10 mouse cellular contexts compared by ENCODE assay signal in the genomic region with DNA sequence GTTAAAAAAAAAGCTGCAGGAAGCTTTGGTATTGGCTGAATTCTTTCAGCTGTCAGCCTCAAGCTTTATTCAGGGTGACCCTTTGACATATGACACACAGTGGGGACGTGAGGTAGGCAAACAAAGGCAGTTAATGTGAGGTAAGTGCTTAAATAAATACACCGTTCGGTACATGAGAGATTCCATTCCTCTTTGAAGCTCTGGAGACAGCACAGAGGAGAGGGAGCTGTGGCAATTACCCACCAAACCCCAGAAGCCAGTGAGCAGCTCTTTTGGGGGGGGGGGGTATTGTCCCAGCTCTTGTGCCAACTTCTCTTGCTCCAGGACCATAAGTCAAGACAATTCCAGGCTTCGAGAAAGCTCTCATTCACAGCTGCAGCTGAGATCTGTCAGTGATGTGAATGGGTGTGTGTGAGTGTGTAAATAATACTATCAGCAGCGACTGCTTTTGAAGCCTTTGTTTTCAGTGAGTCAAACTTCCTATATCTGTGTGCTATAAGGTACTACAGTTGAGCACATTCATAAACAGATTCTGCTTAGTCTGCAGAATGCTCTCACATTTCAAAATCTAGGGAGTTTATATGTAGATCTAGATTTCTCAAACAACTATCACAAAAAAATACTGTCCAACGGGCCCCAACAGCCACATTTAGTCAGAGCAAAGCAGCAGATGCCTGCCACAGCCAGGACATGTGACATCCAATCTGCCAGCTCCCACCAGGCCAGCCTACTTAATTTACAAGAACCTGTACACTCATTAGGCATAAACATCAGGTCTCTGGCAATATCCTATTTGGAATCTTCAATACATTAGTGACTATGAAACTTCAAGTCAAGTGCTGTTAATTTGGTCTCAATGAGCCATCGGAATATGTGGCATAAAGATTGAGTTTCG. TPM values are rescaled to one million over a fixed set of nuclear protein-coding genes. Genes with fewer than 3 reads are reported as not detected.
A peak's percentile ranks its signal among the peaks of the same experiment; 100 is the strongest.
DNase-seq lines count a peak whose midpoint lies in the region; ATAC-seq lines count a peak whose summit lies in the region.
"Had no signal": no experiment of that assay in that cellular context is flagged by ENCODE, and none has a peak within 500 bp of the region (broad histone marks: within the 10 kb centered on the region; RNA-seq: fewer than 3 reads in every experiment).

No protein-coding gene starts in this region.

- no peaks in the 10 kb centered on the region for H3K9me3 ChIP-seq in kidney, embryonic 16.5 days (ENCODE audit: low read length)
- no peaks in the 10 kb centered on the region for H3K9me3 ChIP-seq in hindbrain, embryonic 13.5 days
- no peaks in the 10 kb centered on the region for H3K9me3 ChIP-seq in midbrain, embryonic 15.5 days

- WGBS in kidney, embryonic 16.5 days = 23% methylated on average over 8 of the region's 8 CpGs
- 30% methylated on average over 8 of the region's 8 CpGs for WGBS in hindbrain, embryonic 13.5 days
- WGBS in midbrain, embryonic 15.5 days = 36% methylated on average over 8 of the region's 8 CpGs

- no peak for DNase-seq in kidney, adult 11 months
- peak; percentile 23 for DNase-seq in embryo, embryonic 11 days
- DNase-seq in c-Kit-positive CD71-positive TER-119-positive erythroid progenitor cells, embryonic 14.5 days (ENCODE audit: low spot score) = no peak
- no peak for DNase-seq in spleen, postnatal 4 days (ENCODE audit: low spot score in 2 of 2)
- DNase-seq: heart, postnatal 10 days had no signal

- H3K4me1 ChIP-seq in kidney, embryonic 16.5 days (ENCODE audit: insufficient read depth, low read length) = peaks cover 31% of the 10 kb centered on the region
- peaks cover 17% of the 10 kb centered on the region for H3K4me1 ChIP-seq in hindbrain, embryonic 13.5 days (replicated peaks)
- H3K4me1 ChIP-seq in midbrain, embryonic 15.5 days = peaks cover 10% of the 10 kb centered on the region

- H3K27ac ChIP-seq in kidney, embryonic 16.5 days (ENCODE audit: low read length) = peak overlapping the region; percentile 49
- peak overlapping the region; percentile 80 for H3K27ac ChIP-seq in hindbrain, embryonic 13.5 days
- 0 out of 2 replicates have a peak overlapping the region, but pooled peaks have one; percentile 28 for H3K27ac ChIP-seq in midbrain, embryonic 15.5 days

- H3K4me3 ChIP-seq in kidney, embryonic 16.5 days (ENCODE audit: low read length) = no peak overlapping the region
- no peak overlapping the region for H3K4me3 ChIP-seq in hindbrain, embryonic 13.5 days
- H3K4me3 ChIP-seq in midbrain, embryonic 15.5 days = no peak overlapping the region

- no peak overlapping the region for H3K9ac ChIP-seq in kidney, embryonic 16.5 days (replicated peaks; ENCODE audit: low read length)
- H3K9ac ChIP-seq in hindbrain, embryonic 13.5 days = peak overlapping the region; percentile 43; the same call in 1 of the 2 replicates
- H3K9ac ChIP-seq in midbrain, embryonic 15.5 days = no peak overlapping the region

- no peaks in the 10 kb centered on the region for H3K27me3 ChIP-seq in kidney, embryonic 16.5 days (ENCODE audit: insufficient read depth, low read length)
- no peaks in the 10 kb centered on the region for H3K27me3 ChIP-seq in hindbrain, embryonic 13.5 days
- H3K27me3 ChIP-seq in midbrain, embryonic 15.5 days (replicated peaks) = no peaks in the 10 kb centered on the region

- no peaks in the 10 kb centered on the region for H3K36me3 ChIP-seq in kidney, embryonic 16.5 days (ENCODE audit: insufficient read depth, low read length)
- no peaks in the 10 kb centered on the region for H3K36me3 ChIP-seq in hindbrain, embryonic 13.5 days
- no peaks in the 10 kb centered on the region for H3K36me3 ChIP-seq in midbrain, embryonic 15.5 days (replicated peaks)

- no peak overlapping the region for H3K4me2 ChIP-seq in kidney, embryonic 16.5 days (replicated peaks; ENCODE audit: low read depth, low read length)
- H3K4me2 ChIP-seq in hindbrain, embryonic 13.5 days = no peak overlapping the region
- no peak overlapping the region for H3K4me2 ChIP-seq in midbrain, embryonic 15.5 days

- ATAC-seq in kidney, embryonic 16.5 days (ENCODE audit: low FRiP score, low TSS enrichment) = peak; percentile 67
- ATAC-seq in hindbrain, embryonic 13.5 days (ENCODE audit: low FRiP score) = peak; percentile 52; the same call in 1 of the 2 replicates
- ATAC-seq in midbrain, embryonic 15.5 days (replicated peaks) = 0 out of 2 replicates have a peak, but pooled peaks have one; percentile 48
- no peak for ATAC-seq in megakaryocyte progenitor cell, adult 5-6 weeks (replicated peaks; ENCODE audit: poor library complexity)

RNA-seq across cellular contexts. Expression of gene Plcb1, which starts 40.5 kb away (rescaled TPM):
- 20.3 and 25.1 TPM in 2 replicates for polyA plus RNA-seq in kidney, embryonic 16.5 days (2015; fragmentation: Nextera tagmentation; extraction: Ambion mirVana)
- polyA plus RNA-seq in hindbrain, embryonic 13.5 days (2015; fragmentation: Nextera tagmentation; extraction: Ambion mirVana) = 47.8 and 48.3 TPM in 2 replicates
- 36.6 and 38.0 TPM in 2 replicates for polyA plus RNA-seq in midbrain, embryonic 15.5 days (2015; fragmentation: Nextera tagmentation; extraction: Ambion mirVana)
- 4.9 and 6.5 TPM in 2 replicates for total RNA-seq in megakaryocyte progenitor cell, adult 5-6 weeks (2015)
- total RNA-seq in megakaryocyte progenitor cell, adult 5-6 weeks (2017) = 3.3 and 5.2 TPM in 2 replicates
- total RNA-seq: MEL had no signal

Comparison
In these comparisons a context has a peak if more than half of its experiments do, and no peak if none do; other contexts are left out.
1. H3K27ac ChIP-seq: peak in every context shown above with its lines; median percentile 80 in hindbrain, embryonic 13.5 days; 49 in kidney, embryonic 16.5 days; 28 in midbrain, embryonic 15.5 days.